Mouse (Mus musculus): ENCODE results near the gene Shpk. TPM values are rescaled to one million over a fixed set of nuclear protein-coding genes. Genes with fewer than 3 reads are reported as not detected.

Shpk gene
- polyA plus RNA-seq, 1 experiment from 2014 or later, result 1.3 TPM

DNA sequence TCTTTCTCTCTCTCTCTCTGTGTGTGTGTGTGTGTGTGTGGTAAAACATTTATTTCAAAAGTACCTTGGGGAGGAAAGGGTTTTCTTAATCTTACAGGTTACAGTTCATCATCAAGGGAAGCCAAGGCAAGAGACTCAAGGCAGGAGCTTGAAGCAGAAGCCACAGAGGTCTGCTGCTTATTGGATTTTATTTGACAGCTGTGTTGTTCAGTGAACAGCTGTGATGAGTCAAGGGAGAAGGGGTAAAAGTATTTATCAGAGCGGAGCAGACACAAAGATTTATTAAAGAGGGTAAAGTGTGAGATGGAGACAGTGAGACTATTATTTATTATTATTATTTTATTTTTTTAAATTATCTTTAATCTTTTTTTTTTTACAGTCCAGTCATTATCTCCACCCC lies 62.1 kb downstream of the Shpk start:
- H3K9ac ChIP-seq, result no peak overlapping the region
- ATAC-seq (ENCODE audit: insufficient read depth), result no peak
- H3K4me3 ChIP-seq (ENCODE audit: low read depth, low read length), result no peak overlapping the region
- DNase-seq, result no peak
- no peak overlapping the region for H3K27ac ChIP-seq (ENCODE audit: low read depth)
- H3K9me3 ChIP-seq (ENCODE audit: low read depth, low read length), result no peaks in the 10 kb centered on the region
- no peaks in the 10 kb centered on the region for H3K27me3 ChIP-seq (ENCODE audit: insufficient read depth, low read length)
- no peak for TF ChIP-seq CTCF (IDR thresholded peaks at IDR 0.05; ENCODE audit: low read depth)
- 57% methylated on average over 1 of the region's 1 CpGs for WGBS
- H3K4me1 ChIP-seq (ENCODE audit: insufficient read depth), result no peaks in the 10 kb centered on the region
- H3K4me2 ChIP-seq, result no peak overlapping the region
- no peaks in the 10 kb centered on the region for H3K36me3 ChIP-seq (ENCODE audit: insufficient read depth)

DNA sequence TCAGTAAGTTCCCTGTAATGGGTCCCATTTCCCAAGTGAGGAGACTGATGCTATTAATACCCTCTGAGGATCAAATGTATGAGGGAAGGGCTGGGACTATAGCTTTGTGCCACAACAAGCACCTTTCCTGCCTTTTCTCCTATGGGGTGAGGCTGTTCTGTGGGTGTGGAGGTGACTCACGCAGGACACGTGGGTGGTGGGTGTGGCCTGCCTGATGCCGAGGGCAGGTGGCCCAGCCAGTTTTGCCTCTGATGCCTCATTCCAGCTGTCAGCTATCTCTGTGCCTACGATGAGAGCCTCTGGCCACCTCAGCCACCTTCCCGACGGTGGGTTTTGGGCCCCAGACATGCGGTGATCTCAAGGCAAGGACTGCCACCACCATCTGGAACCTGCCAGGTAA lies 68.0 kb downstream of the Shpk start, which contains the start of gene Trpv3:
Gene Trpv3, plus strand, starts transcription at position 122 of the 400 bp plus-strand sequence.
- Histone ChIP-seq H3K27ac (ENCODE audit: low read depth) (no peak within 1 kb of the TSS), H3K9ac (no peak within 1 kb of the TSS), H3K36me3 (ENCODE audit: insufficient read depth) (no peaks in the 10 kb centered on the region), H3K9me3 (ENCODE audit: low read depth, low read length) (no peaks in the 10 kb centered on the region), H3K4me2 (no peak within 1 kb of the TSS), H3K27me3 (ENCODE audit: insufficient read depth, low read length) (no peaks in the 10 kb centered on the region), H3K4me1 (ENCODE audit: insufficient read depth) (no peaks in the 10 kb centered on the region), H3K4me3 (ENCODE audit: low read depth, low read length) (no peak within 1 kb of the TSS)
- no peak for TF ChIP-seq CTCF (IDR thresholded peaks at IDR 0.05; ENCODE audit: low read depth)
- WGBS, result 63% methylated on average over 7 of the region's 7 CpGs
- no peak for ATAC-seq (ENCODE audit: insufficient read depth)
- no peak for DNase-seq

Other genes starting within 250 kb of the Shpk start
- gene Atp2a3, start 238.3 kb upstream of the Shpk start, polyA plus RNA-seq (2014; fragmentation: Nextera tagmentation; extraction: Ambion mirVana), result 7.4 and 7.6 TPM in 2 replicates
- 1.9 and 2.1 TPM in 2 replicates for gene P2rx1, start 200.4 kb upstream of the Shpk start, polyA plus RNA-seq (2014; fragmentation: Nextera tagmentation; extraction: Ambion mirVana)
- 3.2 and 3.5 TPM in 2 replicates for gene Camkk1, start 180.5 kb upstream of the Shpk start, polyA plus RNA-seq (2014; fragmentation: Nextera tagmentation; extraction: Ambion mirVana)
- gene Ncbp3, start 151.7 kb upstream of the Shpk start, polyA plus RNA-seq (2014; fragmentation: Nextera tagmentation; extraction: Ambion mirVana), result 12.3 and 13.2 TPM in 2 replicates
- gene Itgae, start 108.9 kb upstream of the Shpk start, polyA plus RNA-seq (2014; fragmentation: Nextera tagmentation; extraction: Ambion mirVana), result 0.38 and 0.55 TPM in 2 replicates
- 23.2 and 23.3 TPM in 2 replicates for gene Haspin, start 61.2 kb upstream of the Shpk start, polyA plus RNA-seq (2014; fragmentation: Nextera tagmentation; extraction: Ambion mirVana)
- 0.15 and 0.21 TPM in 2 replicates for gene P2rx5, start 39.0 kb upstream of the Shpk start, polyA plus RNA-seq (2014; fragmentation: Nextera tagmentation; extraction: Ambion mirVana)
- gene Emc6, start 22.4 kb upstream of the Shpk start, polyA plus RNA-seq (2014; fragmentation: Nextera tagmentation; extraction: Ambion mirVana), result 118 and 135 TPM in 2 replicates
- gene Tax1bp3, start 22.4 kb upstream of the Shpk start, polyA plus RNA-seq (2014; fragmentation: Nextera tagmentation; extraction: Ambion mirVana), result 252 and 263 TPM in 2 replicates
- 11.4 and 12.7 TPM in 2 replicates for gene Ctns, start 418 bp upstream of the Shpk start, polyA plus RNA-seq (2014; fragmentation: Nextera tagmentation; extraction: Ambion mirVana)
- not detected in 2 replicates for gene Trpv1, start 34.8 kb downstream of the Shpk start, polyA plus RNA-seq (2014; fragmentation: Nextera tagmentation; extraction: Ambion mirVana)
- gene Trpv3, start 67.9 kb downstream of the Shpk start, polyA plus RNA-seq (2014; fragmentation: Nextera tagmentation; extraction: Ambion mirVana), result 0.09 and 0.18 TPM in 2 replicates
- 0.50 and 0.70 TPM in 2 replicates for gene Aspa, start 130.1 kb downstream of the Shpk start, polyA plus RNA-seq (2014; fragmentation: Nextera tagmentation; extraction: Ambion mirVana)
- not detected in 2 replicates for gene Gm49340, start 130.3 kb downstream of the Shpk start, polyA plus RNA-seq (2014; fragmentation: Nextera tagmentation; extraction: Ambion mirVana)
- gene Spata22, start 130.3 kb downstream of the Shpk start, polyA plus RNA-seq (2014; fragmentation: Nextera tagmentation; extraction: Ambion mirVana), result not detected in 2 replicates
- gene Olfr20, start 151.3 kb downstream of the Shpk start, polyA plus RNA-seq (2014; fragmentation: Nextera tagmentation; extraction: Ambion mirVana), result not detected in 2 replicates
- gene Olfr376, start 171.8 kb downstream of the Shpk start, polyA plus RNA-seq (2014; fragmentation: Nextera tagmentation; extraction: Ambion mirVana), result not detected in 2 replicates
- not detected in 2 replicates for gene Olfr1, start 200.2 kb downstream of the Shpk start, polyA plus RNA-seq (2014; fragmentation: Nextera tagmentation; extraction: Ambion mirVana)
- not detected in 2 replicates for gene Olfr378, start 229.0 kb downstream of the Shpk start, polyA plus RNA-seq (2014; fragmentation: Nextera tagmentation; extraction: Ambion mirVana)

Data from lung, embryonic 14.5 days (tissue).